Mouse (Mus musculus) CH12.LX (cell line): ENCODE measurements around the gene Wwp2. TPM values are rescaled to one million over a fixed set of nuclear protein-coding genes. Genes with fewer than 3 reads are reported as not detected.

Source experiments
- DNase-seq: peaks from one replicate; pipeline ENCODE4 v3.0.0-alpha.2; 2013; ENCODE audit errors: extremely low read depth
- H3K27ac ChIP-seq: 2 replicates; pipeline ENCODE4 v1.5.1; 2012; ENCODE audit warnings: low read depth, mild to moderate bottlenecking, control low read depth, moderate library complexity; ENCODE audit not compliant: insufficient read depth
- H3K27me3 ChIP-seq: replicated peaks from 2 replicates; pipeline ENCODE3; 2012; ENCODE audit warnings: inconsistent platforms
- H3K36me3 ChIP-seq, 2 experiments: replicated peaks in 1 of 2; 2 replicates each; pipeline versions ENCODE3 to v1.6.1; 2012; ENCODE audit warnings: inconsistent platforms in 1 of 2, low read length in 1 of 2, mild to moderate bottlenecking in 1 of 2, mixed read lengths in 1 of 2, moderate library complexity in 1 of 2; ENCODE audit not compliant: control insufficient read depth in 1 of 2, insufficient read depth in 1 of 2
- H3K4me1 ChIP-seq, 2 experiments: 2 replicates each; pipeline ENCODE4 v1.6.1; 2012; ENCODE audit warnings: inconsistent platforms in 1 of 2, moderate library complexity in 1 of 2; ENCODE audit not compliant: insufficient read depth in 2 of 2, control insufficient read depth in 1 of 2
- H3K4me2 ChIP-seq: 2 replicates; pipeline ENCODE4 v1.6.1; 2012; ENCODE audit warnings: low read depth, mild to moderate bottlenecking, control low read depth; ENCODE audit not compliant: poor library complexity, insufficient read depth, severe bottlenecking
- H3K4me3 ChIP-seq, 3 experiments: fragments of 150-350 bp in 1 of 3; sonication (generic) in 1 of 3; replicated peaks in 1 of 3; 2 replicates each; pipeline versions ENCODE3 to v1.5.1; 2011 to 2012; ENCODE audit warnings: low read depth in 2 of 3, low read length in 2 of 3, mild to moderate bottlenecking in 2 of 3, moderate library complexity in 2 of 3, control low read depth in 1 of 3, improper control_type of control experiment in 1 of 3, inconsistent platforms in 1 of 3, mixed read lengths in 1 of 3; ENCODE audit not compliant: poor library complexity in 1 of 3
- H3K79me2 ChIP-seq: replicated peaks from 2 replicates; pipeline ENCODE4 v1.6.1; 2012; ENCODE audit warnings: mild to moderate bottlenecking, moderate library complexity; ENCODE audit not compliant: control insufficient read depth, poor library complexity, insufficient read depth, severe bottlenecking; ENCODE audit errors: extremely low read depth
- H3K9ac ChIP-seq: 2 replicates; pipeline ENCODE4 v1.6.1; 2012; ENCODE audit warnings: low read depth, mild to moderate bottlenecking, control low read depth, moderate library complexity; ENCODE audit not compliant: insufficient read depth
- H3K9me3 ChIP-seq: replicated peaks from 2 replicates; pipeline ENCODE3; 2012; ENCODE audit warnings: low read length, inconsistent platforms, mixed read lengths
- BHLHE40 ChIP-seq: IDR thresholded peaks from 2 replicates; pipeline ENCODE4 v1.6.1; 2011; ENCODE audit warnings: mild to moderate bottlenecking, low read depth, low read length, improper control_type of control experiment
- CHD1 ChIP-seq: IDR thresholded peaks from 2 replicates; pipeline ENCODE4 v1.6.1; 2012; ENCODE audit warnings: low read depth, low read length, improper control_type of control experiment, inconsistent platforms
- CHD2 ChIP-seq: IDR thresholded peaks from 2 replicates; pipeline ENCODE4 v1.6.1; 2011; ENCODE audit warnings: low read length, improper control_type of control experiment
- E2F4 ChIP-seq: IDR thresholded peaks from 2 replicates; pipeline ENCODE4 v1.6.1; 2011; ENCODE audit warnings: low read depth, low read length, improper control_type of control experiment; ENCODE audit not compliant: insufficient replicate concordance
- ELF1 ChIP-seq: IDR thresholded peaks from 2 replicates; pipeline ENCODE4 v1.6.1; 2014; ENCODE audit warnings: low read depth, mild to moderate bottlenecking, inconsistent platforms, low read length, improper control_type of control experiment
- GABPA ChIP-seq: IDR thresholded peaks from 2 replicates; pipeline ENCODE4 v1.6.1; 2012; ENCODE audit warnings: low read depth, low read length, improper control_type of control experiment, inconsistent platforms; ENCODE audit not compliant: insufficient replicate concordance
- HCFC1 ChIP-seq: IDR thresholded peaks from 2 replicates; pipeline ENCODE4 v1.6.1; 2012; ENCODE audit warnings: low read depth, mild to moderate bottlenecking, inconsistent platforms, low read length, improper control_type of control experiment
- JUND ChIP-seq: conservative IDR thresholded peaks from 2 replicates; pipeline ENCODE4 v1.6.1; 2011; ENCODE audit warnings: low read depth, low read length, improper control_type of control experiment
- MAX ChIP-seq: IDR thresholded peaks from 2 replicates; pipeline ENCODE4 v1.6.1; 2011; ENCODE audit warnings: low read length, improper control_type of control experiment
- MEF2A ChIP-seq: IDR thresholded peaks from 2 replicates; pipeline ENCODE4 v1.6.1; 2014; ENCODE audit warnings: low read depth, mild to moderate bottlenecking, inconsistent platforms, low read length, improper control_type of control experiment, borderline replicate concordance
- MXI1 ChIP-seq: IDR thresholded peaks from 2 replicates; pipeline ENCODE4 v1.6.1; 2011; ENCODE audit warnings: mild to moderate bottlenecking, low read depth, low read length, improper control_type of control experiment
- NELFE ChIP-seq: IDR thresholded peaks from 2 replicates; pipeline ENCODE4 v1.6.1; 2011; ENCODE audit warnings: low read depth, low read length, improper control_type of control experiment
- NRF1 ChIP-seq: IDR thresholded peaks from 2 replicates; pipeline ENCODE4 v1.6.1; 2014; ENCODE audit warnings: low read depth, mild to moderate bottlenecking, inconsistent platforms, low read length, improper control_type of control experiment, moderate library complexity
- PAX5 ChIP-seq: IDR thresholded peaks from 2 replicates; pipeline ENCODE4 v1.6.1; 2012; ENCODE audit warnings: low read length, inconsistent platforms, mixed read lengths
- POLR2A ChIP-seq: IDR thresholded peaks from 2 replicates; pipeline ENCODE4 v1.6.1; 2011; ENCODE audit warnings: low read depth, mild to moderate bottlenecking, improper control_type of control experiment, low read length
- RCOR1 ChIP-seq: conservative IDR thresholded peaks from 2 replicates; pipeline ENCODE4 v1.6.1; 2012; ENCODE audit warnings: low read depth, mild to moderate bottlenecking, inconsistent platforms, low read length, improper control_type of control experiment
- SIN3A ChIP-seq: IDR thresholded peaks from 2 replicates; pipeline ENCODE4 v1.6.1; 2012; ENCODE audit warnings: low read length, improper control_type of control experiment, inconsistent platforms
- SMC3 ChIP-seq: IDR thresholded peaks from 2 replicates; pipeline ENCODE4 v1.6.1; 2011; ENCODE audit warnings: low read depth, low read length, improper control_type of control experiment
- TCF12 ChIP-seq: IDR thresholded peaks from 2 replicates; pipeline ENCODE4 v1.6.1; 2014; ENCODE audit warnings: low read depth, mild to moderate bottlenecking, inconsistent platforms, low read length, improper control_type of control experiment
- UBTF ChIP-seq: IDR thresholded peaks from 2 replicates; pipeline ENCODE4 v1.6.1; 2012; ENCODE audit warnings: low read depth, mild to moderate bottlenecking, inconsistent platforms, low read length, improper control_type of control experiment, moderate library complexity
- USF1 ChIP-seq: IDR thresholded peaks from 2 replicates; pipeline ENCODE4 v1.6.1; 2014; ENCODE audit warnings: low read depth, mild to moderate bottlenecking, inconsistent platforms, low read length, improper control_type of control experiment
- ZC3H11A ChIP-seq: IDR thresholded peaks from 2 replicates; pipeline ENCODE4 v1.6.1; 2012; ENCODE audit warnings: low read depth, mild to moderate bottlenecking, inconsistent platforms, low read length, improper control_type of control experiment
- ZKSCAN1 ChIP-seq: IDR thresholded peaks from 2 replicates; pipeline ENCODE4 v1.6.1; 2012; ENCODE audit warnings: low read depth, inconsistent platforms, low read length, improper control_type of control experiment, borderline replicate concordance
- dilution Hi-C: fragments of 300-500 bp; cut with MboI; formaldehyde crosslinking; loops from 2 replicates; pipeline ENCODE4 v1.14.3; 2020; ENCODE audit warnings: low sequenced_read_pairs; ENCODE audit not compliant: extremely low pct_unique_long_range_greater_than_20kb, extremely low pct_ligation_motif_present
- in situ Hi-C: fragments of 300-500 bp; cut with MboI; formaldehyde crosslinking; loops from 3 replicates; pipeline ENCODE4 v1.14.3; 2019; ENCODE audit warnings: low sequenced_read_pairs, low pct_ligation_motif_present, low pct_unique_long_range_greater_than_20kb, mixed read lengths
- polyA plus RNA-seq: library from polyadenylated mRNA; unstranded; fragments of >175 nt; gene quantifications from 2 replicates; pipeline ENCODE4 v1.2.1, GENCODE M21; 2012; ENCODE audit warnings: low read depth; ENCODE audit not compliant: insufficient read length
- total RNA-seq, 2 experiments: library from RNA; depleted of rRNA; stranded (reverse); fragments of 300-350 nt in 1 of 2; fragments of >200 nt in 1 of 2; gene quantifications; 2 replicates each; pipeline ENCODE4 v1.2.3; 2012 to 2014

The Wwp2 gene
- total and polyA plus RNA-seq, 3 experiments, result 13.5 to 30.3 (median 20.7) TPM

GRCm38 (mm10) chr8:107545621-107546152, 109.5 kb downstream of the Wwp2 start:
- no peaks in the 10 kb centered on the region for H3K79me2 ChIP-seq
- no peak overlapping the region for H3K27ac ChIP-seq
- H3K4me1 ChIP-seq, result peaks cover 0 to 25% of the 10 kb centered on the region in 2 experiments; a peak in 2 of 4 replicates
- H3K36me3 ChIP-seq, result peaks cover 22 to 93% of the 10 kb centered on the region in 2 experiments
- no peak for DNase-seq
- H3K27me3 ChIP-seq, result no peaks in the 10 kb centered on the region
- no peak overlapping the region for H3K4me3 ChIP-seq
- H3K9me3 ChIP-seq, result no peaks in the 10 kb centered on the region
- H3K9ac ChIP-seq, result no peak overlapping the region
- H3K4me2 ChIP-seq, result no peak overlapping the region
- TF ChIP-seq ZKSCAN1 (no peak), CHD1 (no peak), ELF1 (no peak), POLR2A (no peak)
- TF ChIP-seq, all 38 proteins: peak for 0
- in situ Hi-C loops, result no loop called here
- dilution Hi-C loops, result no loop called here

DNA sequence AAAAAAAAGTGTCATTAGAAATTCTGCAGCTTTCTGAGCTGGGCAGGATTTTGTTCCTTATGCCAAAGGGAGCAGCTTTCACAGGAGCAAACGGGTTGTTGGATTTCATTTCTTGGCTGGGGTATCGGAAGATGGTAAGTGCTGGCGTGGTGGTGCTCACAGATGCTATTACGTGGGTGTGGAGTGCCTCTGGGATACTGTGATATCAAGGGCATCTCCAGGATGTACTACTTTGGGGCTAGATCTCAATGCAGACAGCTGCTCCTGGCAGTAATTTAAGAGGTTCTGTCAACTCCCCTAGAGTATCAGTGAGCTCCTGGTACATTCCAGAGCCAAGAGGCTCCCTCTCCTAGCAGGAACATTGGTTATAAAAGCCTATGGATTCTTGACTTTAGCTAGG, 110.0 kb downstream of the Wwp2 start:
- dilution Hi-C loops (no loop called here), in situ Hi-C loops (no loop called here)
- Histone ChIP-seq H3K79me2 (no peaks in the 10 kb centered on the region), H3K27ac (no peak overlapping the region), H3K27me3 (no peaks in the 10 kb centered on the region), H3K9me3 (no peaks in the 10 kb centered on the region), H3K4me2 (no peak overlapping the region), H3K36me3 (peaks cover 20 to 94% of the 10 kb centered on the region in 2 experiments), H3K4me1 (peaks cover 0 to 20% of the 10 kb centered on the region in 2 experiments; a peak in 2 of 4 replicates), H3K4me3 (no peak overlapping the region), H3K9ac (no peak overlapping the region)
- TF ChIP-seq E2F4, result no peak
- no peak for TF ChIP-seq ELF1
- TF ChIP-seq CHD2, result no peak
- no peak for TF ChIP-seq BHLHE40
- TF ChIP-seq PAX5, result no peak
- TF ChIP-seq TCF12, result no peak
- no peak for TF ChIP-seq ZC3H11A
- TF ChIP-seq RCOR1, result no peak
- TF ChIP-seq USF1, result no peak
- no peak for TF ChIP-seq NRF1
- TF ChIP-seq MXI1, result no peak
- TF ChIP-seq GABPA, result no peak
- no peak for TF ChIP-seq NELFE
- TF ChIP-seq MEF2A, result no peak
- no peak for TF ChIP-seq SIN3A
- TF ChIP-seq UBTF, result no peak
- no peak for TF ChIP-seq JUND
- no peak for TF ChIP-seq SMC3
- no peak for TF ChIP-seq MAX
- TF ChIP-seq HCFC1, result no peak
- DNase-seq, result no peak
